Mouse (Mus musculus): ENCODE measurements at regions not wholly inside any gene's neighbourhood (a gene's known extent, or its start where the extent isn't known, plus 50 kb on each side); places are given as distances from the start of the nearest gene placed in this dataset.

DNA sequence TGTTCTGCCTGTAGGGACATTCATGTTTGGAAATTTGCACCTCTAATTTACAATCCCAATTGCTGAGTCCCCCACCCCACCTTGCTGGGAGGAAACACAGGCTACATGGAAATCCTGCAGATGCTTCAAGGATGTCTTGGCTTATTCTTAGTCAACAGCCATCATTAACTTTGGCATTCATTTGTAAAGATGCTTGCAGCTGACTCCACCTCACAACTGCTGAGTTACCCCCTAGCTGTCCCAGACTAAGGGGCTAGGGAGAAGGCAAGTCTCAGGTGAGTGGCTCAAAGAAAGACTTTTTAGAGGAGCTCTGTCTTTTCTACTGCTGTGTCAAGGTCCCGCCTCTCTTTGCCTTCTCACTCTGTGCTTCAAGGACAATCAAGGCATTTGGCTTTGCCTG is 160.7 kb upstream of the Arrdc4 start:
- TF ChIP-seq CTCF (conservative IDR thresholded peaks at IDR 0.05; ENCODE audit: low read length) (no peak), POU5F1 (IDR thresholded peaks at IDR 0.05; ENCODE audit: borderline replicate concordance, low read length) (no peak), NANOG (IDR thresholded peaks at IDR 0.05; ENCODE audit: borderline replicate concordance, low read length) (peak; percentile 62; the same call in 1 of the 2 replicates)
